35 mouse cellular contexts compared by ENCODE assay signal in genomic region chr7:16261097-16261496, GRCm38 (mm10). TPM values are rescaled to one million over a fixed set of nuclear protein-coding genes. Genes with fewer than 3 reads are reported as not detected.
DNase-seq lines count a peak whose midpoint lies in the region; ATAC-seq and TF ChIP-seq lines count a peak whose summit lies in the region.
"Had no signal": no experiment of that assay in that cellular context is flagged by ENCODE, and none has a peak within 500 bp of the region (broad histone marks: within the 10 kb centered on the region; RNA-seq: fewer than 3 reads in every experiment).

No protein-coding gene starts in this region.

- peak; percentile 49 for DNase-seq in intestine, embryonic 14.5 days (ENCODE audit: low spot score)
- no peak for DNase-seq in liver, postnatal 0 days
- DNase-seq in natural killer cell, adult 2 months (ENCODE audit: low spot score in 2 of 2): peak; percentile 46 to 50
- no peak for DNase-seq in midbrain, postnatal 0 days (ENCODE audit: low spot score)
- no peak for DNase-seq in embryo, embryonic 11 days
- no peak for DNase-seq in spleen, postnatal 14 days (ENCODE audit: low spot score in 2 of 2)
- DNase-seq: adrenal gland, adult 2 months; adrenal gland, postnatal 36 days; cerebellum, adult 8-10 months; cerebellum, postnatal 25 days; gastrocnemius, postnatal 25 days; heart, adult 18-20 months; heart, postnatal 4 days; kidney, adult 8-10 months; kidney, postnatal 14 days; layer of hippocampus, adult 9-11 months; lung, postnatal 4 days; thymus, adult 18-20 months; thymus, postnatal 36 days had no signal

- no peak for ATAC-seq in intestine, embryonic 14.5 days (replicated peaks; ENCODE audit: low FRiP score, low TSS enrichment, low read depth)
- peak; percentile 19; the same call in 1 of the 2 replicates for ATAC-seq in liver, postnatal 0 days
- ATAC-seq in midbrain, postnatal 0 days (ENCODE audit: low FRiP score): no peak
- ATAC-seq: activated CD4-positive, CD25-positive, alpha-beta regulatory T cell, adult 4 months; forebrain, embryonic 13.5 days; midbrain, embryonic 15.5 days had no signal

- peak overlapping the region; percentile 22; the same call in 1 of the 2 replicates for H3K27ac ChIP-seq in bone marrow, adult 2 months (ENCODE audit: control insufficient read depth, insufficient read depth, low read depth, low read length, poor library complexity)
- no peak overlapping the region for H3K27ac ChIP-seq in intestine, embryonic 14.5 days (ENCODE audit: low read depth)
- no peak overlapping the region; the same call in 1 of the 2 replicates for H3K27ac ChIP-seq in liver, postnatal 0 days (ENCODE audit: low read depth)
- H3K27ac ChIP-seq in midbrain, postnatal 0 days (ENCODE audit: low read depth, low read length): no peak overlapping the region
- H3K27ac ChIP-seq: forebrain, embryonic 13.5 days; hindbrain, embryonic 14.5 days; lung, embryonic 15.5 days; midbrain, embryonic 10.5 days; midbrain, embryonic 15.5 days; neural tube, embryonic 13.5 days; stomach, embryonic 15.5 days had no signal

- TF ChIP-seq CTCF in bone marrow, adult 2 months (IDR thresholded peaks at IDR 0.05; ENCODE audit: control insufficient read depth, insufficient read depth, low read length): no peak
- no peak for TF ChIP-seq CTCF in liver, postnatal 0 days (IDR thresholded peaks at IDR 0.05; ENCODE audit: low read depth)
- no peak for TF ChIP-seq CTCF in midbrain, postnatal 0 days (IDR thresholded peaks at IDR 0.05)

- no peaks in the 10 kb centered on the region for H3K36me3 ChIP-seq in intestine, embryonic 14.5 days (ENCODE audit: control insufficient read depth, insufficient read depth, low read length)
- no peaks in the 10 kb centered on the region for H3K36me3 ChIP-seq in liver, postnatal 0 days (replicated peaks; ENCODE audit: insufficient read depth, low read length)
- H3K36me3 ChIP-seq in midbrain, postnatal 0 days (ENCODE audit: insufficient read depth, low read length): no peaks in the 10 kb centered on the region
- H3K36me3 ChIP-seq: lung, embryonic 15.5 days; midbrain, embryonic 10.5 days; midbrain, embryonic 15.5 days; neural tube, embryonic 13.5 days; stomach, embryonic 15.5 days had no signal

- TF ChIP-seq EP300 in liver, postnatal 0 days (IDR thresholded peaks at IDR 0.05; ENCODE audit: low read depth): no peak

- H3K9me3 ChIP-seq in intestine, embryonic 14.5 days (ENCODE audit: control insufficient read depth, low read length): 0 out of 2 replicates have a peak, but pooled peaks cover 5% of the 10 kb centered on the region
- H3K9me3 ChIP-seq in liver, postnatal 0 days (ENCODE audit: low read length): no peaks in the 10 kb centered on the region
- no peaks in the 10 kb centered on the region for H3K9me3 ChIP-seq in midbrain, postnatal 0 days (ENCODE audit: low read length)
- H3K9me3 ChIP-seq: lung, embryonic 15.5 days; midbrain, embryonic 15.5 days; stomach, embryonic 15.5 days had no signal

- WGBS in bone marrow, adult 2 months: 16% methylated on average over 1 of the region's 1 CpGs
- 81% methylated on average over 1 of the region's 1 CpGs for WGBS in intestine, embryonic 14.5 days
- WGBS in liver, postnatal 0 days (ENCODE audit: insufficient replicate concordance): 37% methylated on average over 1 of the region's 1 CpGs
- WGBS in midbrain, postnatal 0 days: 95% methylated on average over 1 of the region's 1 CpGs

- TF ChIP-seq POLR2A in bone marrow, adult 2 months (IDR thresholded peaks at IDR 0.05; ENCODE audit: borderline replicate concordance, control insufficient read depth, low read depth, low read length): no peak

- peaks cover 2% of the 10 kb centered on the region; the same call in 1 of the 2 replicates for H3K4me1 ChIP-seq in bone marrow, adult 2 months (ENCODE audit: control insufficient read depth, insufficient read depth, low read length)
- H3K4me1 ChIP-seq in intestine, embryonic 14.5 days (replicated peaks; ENCODE audit: control insufficient read depth, insufficient read depth, low read length): no peaks in the 10 kb centered on the region
- H3K4me1 ChIP-seq in liver, postnatal 0 days (ENCODE audit: insufficient read depth): no peaks in the 10 kb centered on the region
- H3K4me1 ChIP-seq in midbrain, postnatal 0 days (ENCODE audit: insufficient read depth, low read length): no peaks in the 10 kb centered on the region
- H3K4me1 ChIP-seq: forebrain, embryonic 13.5 days; lung, embryonic 15.5 days; midbrain, embryonic 10.5 days; midbrain, embryonic 15.5 days; neural tube, embryonic 13.5 days; stomach, embryonic 15.5 days had no signal

- no peak overlapping the region for H3K9ac ChIP-seq in intestine, embryonic 14.5 days (ENCODE audit: low read length)
- no peak overlapping the region for H3K9ac ChIP-seq in liver, postnatal 0 days (replicated peaks)
- H3K9ac ChIP-seq in midbrain, postnatal 0 days (replicated peaks; ENCODE audit: low read length, poor library complexity, severe bottlenecking): no peak overlapping the region
- H3K9ac ChIP-seq: forebrain, embryonic 13.5 days; hindbrain, embryonic 14.5 days; lung, embryonic 15.5 days; midbrain, embryonic 15.5 days; neural tube, embryonic 13.5 days; stomach, embryonic 15.5 days had no signal

- no peaks in the 10 kb centered on the region for H3K27me3 ChIP-seq in intestine, embryonic 14.5 days (replicated peaks; ENCODE audit: control insufficient read depth, insufficient read depth, low read length)
- no peaks in the 10 kb centered on the region for H3K27me3 ChIP-seq in liver, postnatal 0 days (ENCODE audit: insufficient read depth, low read length)
- no peaks in the 10 kb centered on the region for H3K27me3 ChIP-seq in midbrain, postnatal 0 days (ENCODE audit: insufficient read depth, low read length)
- H3K27me3 ChIP-seq: CH12.LX; forebrain, embryonic 13.5 days; lung, embryonic 15.5 days; midbrain, embryonic 15.5 days; neural tube, embryonic 13.5 days; stomach, embryonic 15.5 days had no signal

- H3K4me3 ChIP-seq in bone marrow, adult 2 months (replicated peaks; ENCODE audit: control insufficient read depth, low read depth, low read length): no peak overlapping the region
- no peak overlapping the region for H3K4me3 ChIP-seq in intestine, embryonic 14.5 days (ENCODE audit: low read depth, low read length)
- H3K4me3 ChIP-seq in liver, postnatal 0 days (ENCODE audit: low read depth, low read length): no peak overlapping the region
- no peak overlapping the region for H3K4me3 ChIP-seq in midbrain, postnatal 0 days (ENCODE audit: low read depth, low read length)
- H3K4me3 ChIP-seq: forebrain, embryonic 13.5 days; lung, embryonic 15.5 days; midbrain, embryonic 10.5 days; midbrain, embryonic 15.5 days; myocyte; neural tube, embryonic 13.5 days; stomach, embryonic 15.5 days had no signal

- H3K4me2 ChIP-seq in intestine, embryonic 14.5 days (ENCODE audit: low read length): no peak overlapping the region
- H3K4me2 ChIP-seq in liver, postnatal 0 days (ENCODE audit: low read depth, low read length): no peak overlapping the region
- no peak overlapping the region for H3K4me2 ChIP-seq in midbrain, postnatal 0 days (ENCODE audit: low read depth, low read length, poor library complexity, severe bottlenecking)
- H3K4me2 ChIP-seq: forebrain, embryonic 13.5 days; heart, embryonic 11.5 days; hindbrain, embryonic 14.5 days; lung, embryonic 15.5 days; midbrain, embryonic 15.5 days; neural tube, embryonic 13.5 days; stomach, embryonic 15.5 days had no signal

RNA-seq across cellular contexts. Expression of gene C5ar1, which starts 1.8 kb away (rescaled TPM):
- 9.0 and 17.2 TPM in 2 replicates for polyA plus RNA-seq in bone marrow, adult 2 months (2011; ENCODE audit: insufficient read depth, insufficient read length, low replicate concordance, missing spikeins)
- 1.8 and 2.3 TPM in 2 replicates for polyA plus RNA-seq in intestine, embryonic 14.5 days (2014; fragmentation: Nextera tagmentation; extraction: Ambion mirVana)
- polyA plus RNA-seq in liver, postnatal 0 days (2015; fragmentation: Nextera tagmentation; extraction: Ambion mirVana): 5.5 and 6.9 TPM in 2 replicates
- 0.85 and 1.4 TPM in 2 replicates for total RNA-seq in midbrain, postnatal 0 days (2014; rRNA removed)
- 1.4 TPM in 2 replicates for polyA plus RNA-seq in midbrain, postnatal 0 days (2015; fragmentation: Nextera tagmentation; extraction: Ambion mirVana)
- total RNA-seq: CH12.LX, ES-E14 had no signal
- polyA plus RNA-seq: activated CD4-positive, CD25-positive, alpha-beta regulatory T cell, adult 4 months; myocyte had no signal

RNA-seq across cellular contexts. Expression of gene Inafm1, which starts 12.3 kb away (rescaled TPM):
- polyA plus RNA-seq in bone marrow, adult 2 months (2011; ENCODE audit: insufficient read depth, insufficient read length, low replicate concordance, missing spikeins): 19.8 and 23.6 TPM in 2 replicates
- polyA plus RNA-seq in intestine, embryonic 14.5 days (2014; fragmentation: Nextera tagmentation; extraction: Ambion mirVana): 16.0 and 18.1 TPM in 2 replicates
- 7.5 and 8.4 TPM in 2 replicates for polyA plus RNA-seq in liver, postnatal 0 days (2015; fragmentation: Nextera tagmentation; extraction: Ambion mirVana)
- total RNA-seq in midbrain, postnatal 0 days (2014; rRNA removed): 58.2 and 60.5 TPM in 2 replicates
- polyA plus RNA-seq in midbrain, postnatal 0 days (2015; fragmentation: Nextera tagmentation; extraction: Ambion mirVana): 84.2 and 84.5 TPM in 2 replicates

RNA-seq across cellular contexts. Expression of gene C5ar2, which starts 17.1 kb away (rescaled TPM):
- 4.2 TPM in 2 replicates for polyA plus RNA-seq in bone marrow, adult 2 months (2011; ENCODE audit: insufficient read depth, insufficient read length, low replicate concordance, missing spikeins)
- polyA plus RNA-seq in intestine, embryonic 14.5 days (2014; fragmentation: Nextera tagmentation; extraction: Ambion mirVana): 0.09 TPM in 1 of 2 replicates, not detected in the other
- polyA plus RNA-seq in liver, postnatal 0 days (2015; fragmentation: Nextera tagmentation; extraction: Ambion mirVana): 0.92 and 1.2 TPM in 2 replicates
- 0.05 and 0.09 TPM in 2 replicates for total RNA-seq in midbrain, postnatal 0 days (2014; rRNA removed)
- polyA plus RNA-seq in midbrain, postnatal 0 days (2015; fragmentation: Nextera tagmentation; extraction: Ambion mirVana): 0.14 and 0.20 TPM in 2 replicates
- polyA plus RNA-seq: activated CD4-positive, CD25-positive, alpha-beta regulatory T cell, adult 4 months; C2C12; embryonic facial prominence, embryonic 11.5 days; hindbrain, embryonic 14.5 days; limb, embryonic 11.5 days; midbrain, embryonic 15.5 days; myocyte had no signal

RNA-seq across cellular contexts. Expression of gene Ccdc9, which starts 25.5 kb away (rescaled TPM):
- polyA plus RNA-seq in bone marrow, adult 2 months (2011; ENCODE audit: insufficient read depth, insufficient read length, low replicate concordance, missing spikeins): 108 and 194 TPM in 2 replicates
- polyA plus RNA-seq in intestine, embryonic 14.5 days (2014; fragmentation: Nextera tagmentation; extraction: Ambion mirVana): 14.4 and 19.0 TPM in 2 replicates
- 5.7 and 8.8 TPM in 2 replicates for polyA plus RNA-seq in liver, postnatal 0 days (2015; fragmentation: Nextera tagmentation; extraction: Ambion mirVana)
- total RNA-seq in midbrain, postnatal 0 days (2014; rRNA removed): 31.5 and 35.0 TPM in 2 replicates
- 12.7 and 13.6 TPM in 2 replicates for polyA plus RNA-seq in midbrain, postnatal 0 days (2015; fragmentation: Nextera tagmentation; extraction: Ambion mirVana)

RNA-seq across cellular contexts. Expression of gene Dhx34, which starts 39.3 kb away (rescaled TPM):
- polyA plus RNA-seq in bone marrow, adult 2 months (2011; ENCODE audit: insufficient read depth, insufficient read length, low replicate concordance, missing spikeins): 9.4 and 11.9 TPM in 2 replicates
- polyA plus RNA-seq in intestine, embryonic 14.5 days (2014; fragmentation: Nextera tagmentation; extraction: Ambion mirVana): 11.4 and 17.3 TPM in 2 replicates
- 3.6 and 3.9 TPM in 2 replicates for polyA plus RNA-seq in liver, postnatal 0 days (2015; fragmentation: Nextera tagmentation; extraction: Ambion mirVana)
- 18.3 and 21.7 TPM in 2 replicates for total RNA-seq in midbrain, postnatal 0 days (2014; rRNA removed)
- 9.3 and 10.3 TPM in 2 replicates for polyA plus RNA-seq in midbrain, postnatal 0 days (2015; fragmentation: Nextera tagmentation; extraction: Ambion mirVana)

Comparison
In these comparisons a context has a peak if more than half of its experiments do, and no peak if none do; other contexts are left out.
1. DNase-seq: peak in intestine, embryonic 14.5 days (single experiment) and natural killer cell, adult 2 months (2 of 2); none in liver, postnatal 0 days (single experiment), midbrain, postnatal 0 days (single experiment), embryo, embryonic 11 days (single experiment) and spleen, postnatal 14 days (0 of 2).